Mouse (Mus musculus) heart, adult 2 months (tissue): ENCODE measurements at regions not wholly inside any gene's neighbourhood (a gene's known extent, or its start where the extent isn't known, plus 50 kb on each side); places are given as distances from the start of the nearest gene placed in this dataset.
A peak's percentile ranks its signal among the peaks of the same experiment; 100 is the strongest.

Source experiments
- DNase-seq, 2 experiments: peaks; one replicate each; pipeline ENCODE4 v3.0.0; 2021
- H3K27ac ChIP-seq: fragments of 200-600 bp; 2 replicates; pipeline ENCODE4 v1.8.1; 2022
- H3K27me3 ChIP-seq: fragments of 200-500 bp; 2 replicates; pipeline ENCODE4 v1.6.1; 2012; ENCODE audit warnings: mild to moderate bottlenecking, low read length, inconsistent platforms, mixed read lengths; ENCODE audit not compliant: control insufficient read depth, insufficient read depth
- H3K36me3 ChIP-seq: fragments of 200-500 bp; 2 replicates; pipeline ENCODE4 v1.6.1; 2012; ENCODE audit warnings: low read length, inconsistent platforms; ENCODE audit not compliant: control insufficient read depth, insufficient read depth
- H3K4me1 ChIP-seq: fragments of 200-500 bp; 2 replicates; pipeline ENCODE4 v1.6.1; 2011; ENCODE audit warnings: low read length; ENCODE audit not compliant: control insufficient read depth, insufficient read depth
- H3K4me3 ChIP-seq: fragments of 200-600 bp; 2 replicates; pipeline ENCODE4 v1.8.1; 2022
- H3K79me2 ChIP-seq: fragments of 200-500 bp; replicated peaks from 2 replicates; pipeline ENCODE4 v1.6.1; 2012; ENCODE audit warnings: mild to moderate bottlenecking, inconsistent platforms, low read length, moderate library complexity, mixed read lengths; ENCODE audit not compliant: control insufficient read depth, insufficient read depth
- H3K9ac ChIP-seq: fragments of 200-500 bp; 2 replicates; pipeline ENCODE4 v1.6.1; 2012; ENCODE audit warnings: low read depth, mild to moderate bottlenecking, control low read depth, inconsistent platforms, low read length, mixed read lengths
- CTCF ChIP-seq: fragments of 200-600 bp; IDR thresholded peaks from 2 replicates; pipeline ENCODE4 v1.8.1; 2022; ENCODE audit warnings: antibody characterized with exemption, mild to moderate bottlenecking, moderate library complexity
- EP300 ChIP-seq: fragments of 200-500 bp; IDR thresholded peaks from 2 replicates; pipeline ENCODE4 v1.6.1; 2011; ENCODE audit warnings: low read depth, low read length, control low read depth; ENCODE audit not compliant: insufficient read depth
- POLR2A ChIP-seq: fragments of 200-500 bp; IDR thresholded peaks from 2 replicates; pipeline ENCODE4 v1.6.1; 2011; ENCODE audit warnings: mild to moderate bottlenecking, low read depth, low read length, control low read depth; ENCODE audit not compliant: insufficient read depth
- WGBS: fragments of 180-500 bp; shearing (Covaris S2); methylation state at CpG from one replicate; pipeline ENCODE4 v1.1.7; 2018; 5-methylcytosine and 5-hydroxymethylcytosine counted together
- intact Hi-C: fragments of 180-260 bp; cut with DNase I; formaldehyde crosslinking; loops from one replicate; pipeline ENCODE4 v1.15.1; 2025

GRCm38 (mm10) chr2:46530686-46531085, 1413.5 kb upstream of the Zeb2 start:
- H3K79me2 ChIP-seq = no peaks in the 10 kb centered on the region
- TF ChIP-seq POLR2A = no peak
- H3K4me1 ChIP-seq = no peaks in the 10 kb centered on the region
- intact Hi-C loops = no loop called here
- no peaks in the 10 kb centered on the region for H3K27me3 ChIP-seq
- no peak overlapping the region for H3K4me3 ChIP-seq
- DNase-seq = no peak
- no peak overlapping the region for H3K9ac ChIP-seq
- WGBS = 78% methylated on average over 1 of the region's 1 CpGs
- H3K27ac ChIP-seq = no peak overlapping the region
- no peaks in the 10 kb centered on the region for H3K36me3 ChIP-seq

DNA sequence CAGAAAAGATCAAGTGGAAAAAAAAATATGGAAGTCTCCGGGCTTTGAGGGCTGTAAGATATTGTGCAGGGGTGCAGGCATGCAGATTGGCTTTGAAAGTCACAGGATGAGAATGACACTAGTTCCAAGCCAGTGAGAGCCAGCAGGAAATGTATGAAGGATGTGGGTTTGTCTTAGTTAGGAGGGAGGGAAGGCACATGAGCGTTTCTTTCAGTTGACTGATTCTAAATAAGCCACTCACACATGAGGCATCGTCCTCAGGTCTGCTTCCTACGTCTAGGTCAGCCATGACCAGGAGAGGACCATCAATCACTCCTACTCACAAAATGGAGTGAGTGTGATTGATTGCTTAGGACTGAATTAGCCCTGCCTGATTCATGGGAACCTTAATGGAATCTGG, 1408.0 kb upstream of the Zeb2 start:
- Histone ChIP-seq H3K27ac (no peak overlapping the region), H3K4me3 (no peak overlapping the region), H3K36me3 (no peaks in the 10 kb centered on the region), H3K9ac (no peak overlapping the region), H3K27me3 (no peaks in the 10 kb centered on the region), H3K4me1 (no peaks in the 10 kb centered on the region; the same call in 1 of the 2 replicates), H3K79me2 (no peaks in the 10 kb centered on the region)
- intact Hi-C loops = no loop called here
- WGBS = 35% methylated on average over 4 of the region's 4 CpGs
- no peak for DNase-seq
- no peak for TF ChIP-seq CTCF
- TF ChIP-seq POLR2A = no peak
- no peak for TF ChIP-seq EP300

- intact Hi-C loops = no loop called here
- no peak overlapping the region for H3K4me3 ChIP-seq
- no peak overlapping the region for H3K27ac ChIP-seq
- WGBS = 7% methylated on average over 6 of the region's 6 CpGs
- H3K27me3 ChIP-seq = no peaks in the 10 kb centered on the region
- no peaks in the 10 kb centered on the region for H3K79me2 ChIP-seq
- no peaks in the 10 kb centered on the region for H3K36me3 ChIP-seq
- DNase-seq = peak in 1 of 2 experiments; percentile 4
- TF ChIP-seq POLR2A (no peak), EP300 (no peak), CTCF (no peak)
- H3K9ac ChIP-seq = no peak overlapping the region
- no peaks in the 10 kb centered on the region; the same call in 1 of the 2 replicates for H3K4me1 ChIP-seq
These were observed 1407.4 kb upstream of the Zeb2 start for GRCm38 (mm10) chr2:46524625-46525024.

- no peak overlapping the region for H3K27ac ChIP-seq
- H3K4me3 ChIP-seq = no peak overlapping the region
- H3K9ac ChIP-seq = no peak overlapping the region
- no peaks in the 10 kb centered on the region for H3K36me3 ChIP-seq
- no peaks in the 10 kb centered on the region; the same call in 1 of the 2 replicates for H3K4me1 ChIP-seq
- 51% methylated on average over 5 of the region's 5 CpGs for WGBS
- H3K79me2 ChIP-seq = no peaks in the 10 kb centered on the region
- DNase-seq = no peak
- intact Hi-C loops = no loop called here
- H3K27me3 ChIP-seq = no peaks in the 10 kb centered on the region
- TF ChIP-seq POLR2A (no peak), CTCF (no peak), EP300 (no peak)
These were observed 1404.2 kb upstream of the Zeb2 start for GRCm38 (mm10) chr2:46521147-46521965.

- no peaks in the 10 kb centered on the region for H3K4me1 ChIP-seq
- no peaks in the 10 kb centered on the region for H3K27me3 ChIP-seq
- TF ChIP-seq EP300 (no peak), POLR2A (no peak), CTCF (no peak)
- intact Hi-C loops = no loop called here
- 18% methylated on average over 2 of the region's 2 CpGs for WGBS
- no peak overlapping the region for H3K4me3 ChIP-seq
- H3K27ac ChIP-seq = no peak overlapping the region
- H3K9ac ChIP-seq = no peak overlapping the region
- no peaks in the 10 kb centered on the region for H3K79me2 ChIP-seq
- DNase-seq = no peak
- H3K36me3 ChIP-seq = no peaks in the 10 kb centered on the region; the same call in 1 of the 2 replicates
These were observed 1395.2 kb upstream of the Zeb2 start for GRCm38 (mm10) chr2:46512237-46513028.

- WGBS = 48% methylated on average over 1 of the region's 1 CpGs
- intact Hi-C loops = no loop called here
- no peaks in the 10 kb centered on the region for H3K4me1 ChIP-seq
These were observed 1389.8 kb upstream of the Zeb2 start for GRCm38 (mm10) chr2:46506951-46507350.

More at GRCm38 (mm10) chr2:46506951-46507350, 1389.8 kb upstream of the Zeb2 start:
- TF ChIP-seq EP300 (no peak), CTCF (no peak), POLR2A (no peak)
- Histone ChIP-seq H3K36me3 (no peaks in the 10 kb centered on the region), H3K4me3 (no peak overlapping the region), H3K9ac (no peak overlapping the region), H3K27me3 (no peaks in the 10 kb centered on the region), H3K79me2 (no peaks in the 10 kb centered on the region), H3K27ac (no peak overlapping the region)
- DNase-seq = no peak
